Mouse (Mus musculus) cerebellum, postnatal 10 days (tissue): ENCODE results near the gene Zcwpw1.

Experiments used
- DNase-seq, 2 experiments: peaks; one replicate each; pipeline ENCODE4 v3.0.0; 2021; ENCODE audit warnings: mixed read lengths in 2 of 2

The Zcwpw1 gene

GRCm38 (mm10) chr5:137756106-137756505 is 31.5 kb upstream of the Zcwpw1 start:
- peak; percentile 48 to 52 for DNase-seq

GRCm38 (mm10) chr5:137756882-137757661 is 30.5 kb upstream of the Zcwpw1 start:
- DNase-seq = peak; percentile 94 to 96

- DNase-seq = peak; percentile 78 to 86
These were observed 29.7 kb upstream of the Zcwpw1 start for GRCm38 (mm10) chr5:137757887-137758286.

- DNase-seq = no peak
These were observed 28.6 kb upstream of the Zcwpw1 start for GRCm38 (mm10) chr5:137758921-137759534.

GRCm38 (mm10) chr5:137759971-137760412 is 27.6 kb upstream of the Zcwpw1 start:
- peak; percentile 95 to 96 for DNase-seq

GRCm38 (mm10) chr5:137764609-137765340 is 22.8 kb upstream of the Zcwpw1 start:
- no peak for DNase-seq

- DNase-seq = peak; percentile 37 to 64
These were observed 21.3 kb upstream of the Zcwpw1 start for GRCm38 (mm10) chr5:137766270-137766669.

GRCm38 (mm10) chr5:137768475-137768874 is 19.1 kb upstream of the Zcwpw1 start:
- no peak for DNase-seq

- peak; percentile 55 to 67 for DNase-seq
These were observed 16.9 kb upstream of the Zcwpw1 start for GRCm38 (mm10) chr5:137770709-137771108.

GRCm38 (mm10) chr5:137772755-137773154 is 14.8 kb upstream of the Zcwpw1 start:
- no peak for DNase-seq

- no peak for DNase-seq
These were observed 11.9 kb upstream of the Zcwpw1 start for GRCm38 (mm10) chr5:137775587-137776290.

GRCm38 (mm10) chr5:137776408-137776918 is 11.1 kb upstream of the Zcwpw1 start:
- peak; percentile 40 to 41 for DNase-seq

- no peak for DNase-seq
These were observed 10.2 kb upstream of the Zcwpw1 start for GRCm38 (mm10) chr5:137777267-137777845.

GRCm38 (mm10) chr5:137778635-137779034 is 9.0 kb upstream of the Zcwpw1 start, which contains the start of gene Ppp1r35:
TSS of gene Ppp1r35 (plus strand) at chr5:137778849.
- peak; percentile 98 for DNase-seq

- DNase-seq = peak; percentile 58 to 64
These were observed 8.3 kb upstream of the Zcwpw1 start for GRCm38 (mm10) chr5:137779053-137779933.

- peak in 1 of 2 experiments; percentile 20 for DNase-seq
These were observed 5.9 kb upstream of the Zcwpw1 start for GRCm38 (mm10) chr5:137781661-137782060.

- DNase-seq = no peak
These were observed 4.6 kb upstream of the Zcwpw1 start for GRCm38 (mm10) chr5:137782776-137783522.

GRCm38 (mm10) chr5:137783901-137784540 is 3.6 kb upstream of the Zcwpw1 start:
- no peak for DNase-seq

- peak; percentile 25 to 36 for DNase-seq
These were observed 3.1 kb upstream of the Zcwpw1 start for GRCm38 (mm10) chr5:137784546-137784945.
